Mouse (Mus musculus) thymus, postnatal 10 days (tissue): ENCODE data around the gene Suds3.
A peak's percentile ranks its signal among the peaks of the same experiment; 100 is the strongest.

Source experiments
- DNase-seq, 2 experiments: peaks; one replicate each; pipeline ENCODE4 v3.0.0; 2021; ENCODE audit warnings: low spot score in 2 of 2

Suds3 gene

GRCm38 (mm10) chr5:117115836-117116366 lies at the start of gene Suds3:
Suds3 (minus strand) TSS chr5:117116113.
- DNase-seq: peak; percentile 96 to 98

- DNase-seq: no peak
Observed at GRCm38 (mm10) chr5:117164923-117165322, 49.0 kb upstream of the Suds3 start.

- DNase-seq: no peak
Observed at GRCm38 (mm10) chr5:117164516-117164915, 48.6 kb upstream of the Suds3 start.

GRCm38 (mm10) chr5:117163790-117164189 lies 47.9 kb upstream of the Suds3 start:
- DNase-seq: no peak

GRCm38 (mm10) chr5:117160499-117160898 lies 44.6 kb upstream of the Suds3 start:
- DNase-seq: no peak

- no peak for DNase-seq
Observed at GRCm38 (mm10) chr5:117159805-117160291, 43.9 kb upstream of the Suds3 start.

- no peak for DNase-seq
Observed at GRCm38 (mm10) chr5:117159326-117159725, 43.4 kb upstream of the Suds3 start.

GRCm38 (mm10) chr5:117158335-117159018 lies 42.6 kb upstream of the Suds3 start:
- DNase-seq: no peak

- DNase-seq: no peak
Observed at GRCm38 (mm10) chr5:117153527-117154091, 37.7 kb upstream of the Suds3 start.

GRCm38 (mm10) chr5:117152944-117153343 lies 37.0 kb upstream of the Suds3 start:
- no peak for DNase-seq

- DNase-seq: no peak
Observed at GRCm38 (mm10) chr5:117150068-117150467, 34.2 kb upstream of the Suds3 start.

GRCm38 (mm10) chr5:117149054-117149942 lies 33.4 kb upstream of the Suds3 start:
- no peak for DNase-seq

- no peak for DNase-seq
Observed at GRCm38 (mm10) chr5:117147187-117148095, 31.5 kb upstream of the Suds3 start.

- DNase-seq: no peak
Observed at GRCm38 (mm10) chr5:117146165-117146564, 30.3 kb upstream of the Suds3 start.

GRCm38 (mm10) chr5:117143721-117144135 lies 27.8 kb upstream of the Suds3 start:
- DNase-seq: peak; percentile 56 to 76

- DNase-seq: no peak
Observed at GRCm38 (mm10) chr5:117140374-117140773, 24.5 kb upstream of the Suds3 start.

- no peak for DNase-seq
Observed at GRCm38 (mm10) chr5:117139822-117140221, 23.9 kb upstream of the Suds3 start.

- peak; percentile 32 to 39 for DNase-seq
Observed at GRCm38 (mm10) chr5:117138295-117138988, 22.5 kb upstream of the Suds3 start.

GRCm38 (mm10) chr5:117137594-117137993 lies 21.7 kb upstream of the Suds3 start:
- no peak for DNase-seq

- no peak for DNase-seq
Observed at GRCm38 (mm10) chr5:117137011-117137410, 21.1 kb upstream of the Suds3 start.
